Mouse (Mus musculus): ENCODE results near the gene P2rx1. TPM values are rescaled to one million over a fixed set of nuclear protein-coding genes. Genes with fewer than 3 reads are reported as not detected.

P2rx1 gene
- polyA plus RNA-seq, 1 experiment from 2014 or later: 0.97 TPM

DNA sequence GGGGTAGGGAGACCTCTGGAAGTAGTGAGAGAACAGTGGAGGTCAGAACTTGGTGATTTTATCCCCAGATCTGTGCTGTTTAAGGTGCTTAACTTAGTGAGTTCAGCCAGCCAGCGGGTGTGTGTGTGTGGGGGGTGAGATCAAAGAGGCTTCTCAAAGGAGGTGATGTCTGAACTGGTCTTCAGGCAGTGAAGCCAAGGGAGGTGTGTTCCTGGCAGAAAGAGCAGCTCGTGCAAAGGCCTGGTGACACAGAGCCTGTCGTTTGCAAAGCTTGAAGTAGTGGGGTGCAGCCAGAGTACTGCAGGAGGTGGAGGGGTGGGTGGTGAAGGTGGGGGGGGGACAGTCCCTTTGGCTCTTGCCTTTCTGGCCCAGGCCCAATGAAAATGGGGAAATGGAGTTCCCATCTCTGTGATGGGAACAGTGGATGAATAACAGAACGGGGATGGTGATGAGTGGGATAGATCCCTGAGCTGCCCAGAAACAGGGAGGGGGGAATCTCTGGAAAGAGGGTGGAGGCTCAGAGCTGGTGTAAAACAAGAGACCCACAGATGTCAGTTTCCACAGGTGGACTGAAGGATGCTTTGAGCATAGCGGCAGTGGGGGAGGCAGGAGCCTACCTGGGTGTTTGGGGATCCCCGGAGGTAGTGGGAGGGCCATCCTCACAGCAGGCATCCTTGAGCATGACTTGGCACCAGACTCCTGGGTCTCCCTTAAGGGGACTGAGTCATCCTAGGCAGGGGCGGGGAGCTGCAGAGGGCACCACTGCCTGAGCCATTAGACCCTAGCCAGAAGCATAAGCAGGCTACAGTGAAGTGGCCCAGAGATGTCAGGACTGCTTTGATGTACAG is 22.3 kb downstream of the P2rx1 start:
- H3K9me3 ChIP-seq (ENCODE audit: control insufficient read depth, low read length): no peaks in the 10 kb centered on the region
- no peak for TF ChIP-seq EP300 (optimal IDR thresholded peaks at IDR 0.05)
- TF ChIP-seq CTCF (IDR thresholded peaks at IDR 0.05; ENCODE audit: low read depth): no peak
- H3K4me3 ChIP-seq (ENCODE audit: low read depth, low read length): no peak overlapping the region
- WGBS: 57% methylated on average over 7 of the region's 7 CpGs
- no peak overlapping the region for H3K9ac ChIP-seq (ENCODE audit: low read length)
- H3K27ac ChIP-seq (replicated peaks): 0 out of 2 replicates have a peak overlapping the region, but pooled peaks have one; percentile 35
- DNase-seq (ENCODE audit: low spot score): no peak
- H3K36me3 ChIP-seq (ENCODE audit: control insufficient read depth, insufficient read depth, low read length): no peaks in the 10 kb centered on the region
- ATAC-seq (ENCODE audit: low FRiP score, low TSS enrichment): no peak
- H3K4me2 ChIP-seq (replicated peaks; ENCODE audit: low read depth): no peak overlapping the region
- peaks cover 18% of the 10 kb centered on the region for H3K4me1 ChIP-seq (replicated peaks; ENCODE audit: control insufficient read depth, insufficient read depth)
- no peaks in the 10 kb centered on the region for H3K27me3 ChIP-seq (ENCODE audit: control insufficient read depth, insufficient read depth, low read length)

DNA sequence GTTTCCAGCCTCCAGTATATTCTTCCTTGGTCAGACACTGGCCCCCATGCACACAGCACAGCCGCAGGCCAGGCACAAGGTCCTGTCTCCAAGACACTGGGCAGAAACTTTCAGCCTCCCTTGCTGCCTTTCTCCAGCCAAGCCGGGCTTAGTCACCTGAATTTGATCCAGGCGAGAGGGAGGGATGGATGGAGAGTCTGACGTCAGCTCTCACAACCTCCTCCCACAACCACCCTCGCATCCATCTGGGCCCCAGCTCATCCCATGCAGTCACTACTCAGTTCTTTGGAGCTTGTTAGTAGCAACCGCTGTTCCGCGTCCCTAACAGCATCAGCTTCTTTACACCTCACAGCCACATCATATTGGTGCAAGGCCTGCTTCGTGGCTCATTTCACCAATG is 24.2 kb downstream of the P2rx1 start:
- Histone ChIP-seq H3K9me3 (ENCODE audit: control insufficient read depth, low read length) (no peaks in the 10 kb centered on the region), H3K36me3 (ENCODE audit: control insufficient read depth, insufficient read depth, low read length) (no peaks in the 10 kb centered on the region), H3K9ac (ENCODE audit: low read length) (no peak overlapping the region), H3K27ac (replicated peaks) (peak overlapping the region; percentile 73), H3K4me1 (replicated peaks; ENCODE audit: control insufficient read depth, insufficient read depth) (peaks cover 18% of the 10 kb centered on the region), H3K4me3 (ENCODE audit: low read depth, low read length) (no peak overlapping the region), H3K4me2 (replicated peaks; ENCODE audit: low read depth) (no peak overlapping the region), H3K27me3 (ENCODE audit: control insufficient read depth, insufficient read depth, low read length) (no peaks in the 10 kb centered on the region)
- WGBS: 38% methylated on average over 9 of the region's 9 CpGs
- ATAC-seq (ENCODE audit: low FRiP score, low TSS enrichment) (peak; percentile 30; the same call in 1 of the 2 replicates), DNase-seq (ENCODE audit: low spot score) (peak; percentile 50)
- no peak for TF ChIP-seq EP300 (optimal IDR thresholded peaks at IDR 0.05)
- no peak for TF ChIP-seq CTCF (IDR thresholded peaks at IDR 0.05; ENCODE audit: low read depth)

DNA sequence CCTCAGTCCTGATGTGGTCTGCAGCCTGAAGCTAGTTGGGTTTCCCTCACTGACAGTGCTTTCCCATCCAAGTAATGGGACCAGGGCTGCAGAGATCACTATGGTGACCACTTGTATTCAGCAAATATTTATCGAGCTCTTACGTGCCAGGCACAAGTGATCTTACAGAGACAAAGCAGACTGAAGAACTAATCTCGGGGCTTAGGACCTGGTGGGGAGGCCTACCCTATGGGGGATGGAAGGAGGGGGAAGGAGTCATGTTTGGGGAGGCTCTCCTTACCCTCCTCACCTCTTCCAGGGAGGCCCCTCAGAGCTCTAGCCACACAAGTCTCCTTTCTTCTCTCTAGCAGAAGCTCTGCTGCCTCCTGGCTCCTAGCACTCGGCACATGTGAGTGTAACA is 24.9 kb downstream of the P2rx1 start:
- peak overlapping the region; percentile 73 for H3K27ac ChIP-seq (replicated peaks)
- ATAC-seq (ENCODE audit: low FRiP score, low TSS enrichment): no peak
- H3K9ac ChIP-seq (ENCODE audit: low read length): no peak overlapping the region
- 21% methylated on average over 4 of the region's 4 CpGs for WGBS
- H3K9me3 ChIP-seq (ENCODE audit: control insufficient read depth, low read length): no peaks in the 10 kb centered on the region
- H3K36me3 ChIP-seq (ENCODE audit: control insufficient read depth, insufficient read depth, low read length): no peaks in the 10 kb centered on the region
- H3K4me3 ChIP-seq (ENCODE audit: low read depth, low read length): no peak overlapping the region
- TF ChIP-seq CTCF (IDR thresholded peaks at IDR 0.05; ENCODE audit: low read depth) (no peak), EP300 (optimal IDR thresholded peaks at IDR 0.05) (no peak)
- H3K4me2 ChIP-seq (replicated peaks; ENCODE audit: low read depth): no peak overlapping the region
- no peaks in the 10 kb centered on the region for H3K27me3 ChIP-seq (ENCODE audit: control insufficient read depth, insufficient read depth, low read length)
- H3K4me1 ChIP-seq (replicated peaks; ENCODE audit: control insufficient read depth, insufficient read depth): peaks cover 18% of the 10 kb centered on the region
- DNase-seq (ENCODE audit: low spot score): no peak

DNA sequence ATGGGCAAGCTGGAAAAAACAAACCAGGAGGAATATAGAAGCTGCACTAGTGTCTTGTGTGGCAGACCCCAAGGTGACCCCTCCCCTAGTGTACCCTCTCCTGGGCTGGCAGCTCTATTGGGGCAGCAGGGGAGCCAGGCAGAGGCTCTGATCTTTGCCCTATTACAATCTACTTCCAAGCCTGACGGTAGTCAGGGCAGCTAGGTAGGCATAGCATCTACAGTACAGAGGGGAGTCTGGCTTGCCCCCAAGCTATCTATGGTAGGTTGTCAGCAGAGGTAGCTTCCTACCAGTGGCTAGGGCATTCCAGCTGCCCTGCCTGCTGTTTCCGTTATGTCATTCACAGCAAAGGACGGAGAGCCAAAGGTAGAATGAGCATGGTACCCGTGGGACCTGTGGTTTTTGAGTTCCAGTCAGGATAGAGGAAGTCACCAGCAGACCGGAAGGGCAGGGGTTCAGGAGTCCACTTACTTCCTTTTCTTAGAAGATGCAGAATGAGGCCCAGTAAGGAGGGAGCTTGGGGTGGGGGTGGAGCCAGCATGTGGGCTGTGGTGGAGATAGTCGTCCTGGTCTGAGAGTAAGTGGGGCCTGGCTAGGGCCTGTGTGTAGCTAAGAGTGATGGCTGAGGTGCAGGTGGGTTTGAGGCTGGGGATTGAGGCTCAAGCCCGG is 25.5 kb downstream of the P2rx1 start:
- Histone ChIP-seq H3K27ac (replicated peaks) (peak overlapping the region; percentile 73), H3K4me2 (replicated peaks; ENCODE audit: low read depth) (no peak overlapping the region), H3K4me3 (ENCODE audit: low read depth, low read length) (no peak overlapping the region), H3K4me1 (replicated peaks; ENCODE audit: control insufficient read depth, insufficient read depth) (peaks cover 18% of the 10 kb centered on the region), H3K36me3 (ENCODE audit: control insufficient read depth, insufficient read depth, low read length) (no peaks in the 10 kb centered on the region), H3K27me3 (ENCODE audit: control insufficient read depth, insufficient read depth, low read length) (no peaks in the 10 kb centered on the region), H3K9ac (ENCODE audit: low read length) (no peak overlapping the region), H3K9me3 (ENCODE audit: control insufficient read depth, low read length) (no peaks in the 10 kb centered on the region)
- 51% methylated on average over 7 of the region's 7 CpGs for WGBS
- ATAC-seq (ENCODE audit: low FRiP score, low TSS enrichment) (peak; percentile 27; the same call in 1 of the 2 replicates), DNase-seq (ENCODE audit: low spot score) (peak; percentile 44)
- TF ChIP-seq EP300 (optimal IDR thresholded peaks at IDR 0.05) (no peak), CTCF (IDR thresholded peaks at IDR 0.05; ENCODE audit: low read depth) (no peak)

DNA sequence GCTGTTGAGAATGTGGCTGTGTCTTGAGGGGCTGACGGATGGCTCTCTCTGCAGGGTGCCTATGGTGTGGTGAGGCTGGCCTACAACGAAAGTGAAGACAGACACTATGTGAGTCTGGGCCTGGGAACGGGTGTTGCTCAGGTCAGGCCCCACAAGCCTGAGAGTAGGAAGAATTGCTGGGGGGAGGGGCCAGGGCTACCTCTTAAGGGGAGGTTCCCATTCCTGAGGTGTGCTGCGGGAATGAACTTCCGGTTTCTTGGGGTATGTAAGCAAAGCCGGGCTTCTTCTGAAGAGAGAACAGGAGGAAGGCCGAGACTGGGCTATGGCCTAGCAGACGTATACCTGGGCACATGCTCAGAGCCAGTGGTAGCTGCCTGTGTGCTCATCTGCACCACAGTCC is 28.1 kb downstream of the P2rx1 start:
- Histone ChIP-seq H3K36me3 (ENCODE audit: control insufficient read depth, insufficient read depth, low read length) (no peaks in the 10 kb centered on the region), H3K4me2 (replicated peaks; ENCODE audit: low read depth) (no peak overlapping the region), H3K27ac (replicated peaks) (no peak overlapping the region), H3K9me3 (ENCODE audit: control insufficient read depth, low read length) (no peaks in the 10 kb centered on the region), H3K4me3 (ENCODE audit: low read depth, low read length) (no peak overlapping the region), H3K27me3 (ENCODE audit: control insufficient read depth, insufficient read depth, low read length) (no peaks in the 10 kb centered on the region), H3K9ac (ENCODE audit: low read length) (no peak overlapping the region), H3K4me1 (replicated peaks; ENCODE audit: control insufficient read depth, insufficient read depth) (peaks cover 19% of the 10 kb centered on the region)
- ATAC-seq (ENCODE audit: low FRiP score, low TSS enrichment) (peak; percentile 51), DNase-seq (ENCODE audit: low spot score) (peak; percentile 75)
- WGBS: 44% methylated on average over 8 of the region's 8 CpGs
- no peak for TF ChIP-seq CTCF (IDR thresholded peaks at IDR 0.05; ENCODE audit: low read depth)
- no peak for TF ChIP-seq EP300 (optimal IDR thresholded peaks at IDR 0.05)

Data from stomach, postnatal 0 days (tissue).